Mouse (Mus musculus): ENCODE data around the gene Usp32. TPM values are rescaled to one million over a fixed set of nuclear protein-coding genes. Genes with fewer than 3 reads are reported as not detected.

The Usp32 gene
- total and polyA plus RNA-seq, 3 experiments, result 9.9 to 163 (median 24.9) TPM

DNA sequence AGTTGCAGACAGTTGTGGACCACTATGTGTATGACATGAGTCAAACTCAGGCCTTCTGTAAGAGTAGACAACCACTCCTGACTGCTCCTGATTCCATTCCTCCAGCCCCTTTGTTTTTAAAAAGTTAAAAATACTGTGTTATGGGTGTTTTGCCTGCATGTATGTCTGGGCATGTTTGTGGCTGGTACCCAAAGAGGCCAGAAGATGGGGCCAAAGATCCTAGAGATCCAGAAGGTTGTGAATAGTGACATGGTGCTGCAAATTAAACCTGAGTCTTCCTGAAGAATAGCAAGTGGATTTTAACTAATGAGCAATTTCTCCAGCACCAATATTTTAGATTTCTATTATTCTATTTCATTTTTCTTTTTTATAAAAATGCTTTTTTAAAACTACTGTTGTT is 126.8 kb downstream of the Usp32 start:
- Histone ChIP-seq H3K4me3 (ENCODE audit: low read depth, low read length) (no peak overlapping the region), H3K27me3 (ENCODE audit: insufficient read depth, low read length) (no peaks in the 10 kb centered on the region), H3K4me1 (ENCODE audit: insufficient read depth, low read depth, low read length) (no peaks in the 10 kb centered on the region), H3K9me3 (replicated peaks) (no peaks in the 10 kb centered on the region), H3K36me3 (replicated peaks) (peaks cover 45% of the 10 kb centered on the region)
- DNase-seq (ENCODE audit: low spot score) (no peak), ATAC-seq (ENCODE audit: extremely low read depth, insufficient number of reproducible peaks, low FRiP score, poor library complexity, severe bottlenecking) (no peak)
- TF ChIP-seq GATA1 (IDR thresholded peaks at IDR 0.05; ENCODE audit: borderline replicate concordance, low read length), result no peak
- TF ChIP-seq POLR2AphosphoS5 (IDR thresholded peaks at IDR 0.05; ENCODE audit: insufficient replicate concordance, low read depth, low read length), result no peak
- no peak for TF ChIP-seq CTCF (IDR thresholded peaks at IDR 0.05; ENCODE audit: low read depth, low read length)
- no peak for TF ChIP-seq TAL1 (conservative IDR thresholded peaks at IDR 0.05; ENCODE audit: low read depth, low read length)
- TF ChIP-seq GATA2 (IDR thresholded peaks at IDR 0.05; ENCODE audit: borderline replicate concordance, low read depth, low read length), result no peak

DNA sequence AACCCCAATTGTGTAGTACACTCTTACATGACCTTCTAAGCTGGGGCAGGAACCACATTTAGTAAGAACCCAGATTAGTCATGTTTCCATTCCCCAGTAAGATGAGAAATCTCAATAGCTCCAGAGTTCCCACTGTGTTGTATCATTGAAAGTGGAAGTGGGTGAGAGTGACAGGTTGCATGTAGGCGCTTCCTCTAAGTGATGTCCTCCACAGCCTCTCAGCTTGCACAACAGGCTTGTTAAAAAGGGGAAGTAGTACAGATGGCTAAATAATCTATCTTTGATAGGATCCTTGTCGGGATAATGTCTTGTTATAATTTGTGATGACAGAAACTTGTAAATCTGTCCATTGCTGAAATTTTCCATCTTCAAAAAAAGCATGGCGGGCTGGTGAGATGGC is 136.4 kb downstream of the Usp32 start:
- DNase-seq (ENCODE audit: low spot score) (peak; percentile 13), ATAC-seq (ENCODE audit: extremely low read depth, insufficient number of reproducible peaks, low FRiP score, poor library complexity, severe bottlenecking) (no peak)
- Histone ChIP-seq H3K4me3 (ENCODE audit: low read depth, low read length) (no peak overlapping the region), H3K9me3 (replicated peaks) (no peaks in the 10 kb centered on the region), H3K36me3 (replicated peaks) (peaks cover 49% of the 10 kb centered on the region), H3K4me1 (ENCODE audit: insufficient read depth, low read depth, low read length) (peaks cover 7% of the 10 kb centered on the region), H3K27me3 (ENCODE audit: insufficient read depth, low read length) (no peaks in the 10 kb centered on the region)
- TF ChIP-seq GATA2 (IDR thresholded peaks at IDR 0.05; ENCODE audit: borderline replicate concordance, low read depth, low read length), result no peak
- no peak for TF ChIP-seq GATA1 (IDR thresholded peaks at IDR 0.05; ENCODE audit: borderline replicate concordance, low read length)
- TF ChIP-seq POLR2AphosphoS5 (IDR thresholded peaks at IDR 0.05; ENCODE audit: insufficient replicate concordance, low read depth, low read length), result no peak

GRCm38 (mm10) chr11:84995241-84995640 is 144.7 kb downstream of the Usp32 start:
- no peaks in the 10 kb centered on the region for H3K9me3 ChIP-seq (replicated peaks)
- no peak overlapping the region for H3K4me3 ChIP-seq (ENCODE audit: low read depth, low read length)
- TF ChIP-seq GATA1 (IDR thresholded peaks at IDR 0.05; ENCODE audit: borderline replicate concordance, low read length) (no peak), CTCF (IDR thresholded peaks at IDR 0.05; ENCODE audit: low read depth, low read length) (no peak), GATA2 (IDR thresholded peaks at IDR 0.05; ENCODE audit: borderline replicate concordance, low read depth, low read length) (no peak), POLR2AphosphoS5 (IDR thresholded peaks at IDR 0.05; ENCODE audit: insufficient replicate concordance, low read depth, low read length) (no peak), TAL1 (conservative IDR thresholded peaks at IDR 0.05; ENCODE audit: low read depth, low read length) (no peak)
- no peaks in the 10 kb centered on the region for H3K4me1 ChIP-seq (ENCODE audit: insufficient read depth, low read depth, low read length)
- no peak for DNase-seq (ENCODE audit: low spot score)
- peaks cover 45% of the 10 kb centered on the region for H3K36me3 ChIP-seq (replicated peaks)
- no peaks in the 10 kb centered on the region for H3K27me3 ChIP-seq (ENCODE audit: insufficient read depth, low read length)
- ATAC-seq (ENCODE audit: extremely low read depth, insufficient number of reproducible peaks, low FRiP score, poor library complexity, severe bottlenecking), result no peak

DNA sequence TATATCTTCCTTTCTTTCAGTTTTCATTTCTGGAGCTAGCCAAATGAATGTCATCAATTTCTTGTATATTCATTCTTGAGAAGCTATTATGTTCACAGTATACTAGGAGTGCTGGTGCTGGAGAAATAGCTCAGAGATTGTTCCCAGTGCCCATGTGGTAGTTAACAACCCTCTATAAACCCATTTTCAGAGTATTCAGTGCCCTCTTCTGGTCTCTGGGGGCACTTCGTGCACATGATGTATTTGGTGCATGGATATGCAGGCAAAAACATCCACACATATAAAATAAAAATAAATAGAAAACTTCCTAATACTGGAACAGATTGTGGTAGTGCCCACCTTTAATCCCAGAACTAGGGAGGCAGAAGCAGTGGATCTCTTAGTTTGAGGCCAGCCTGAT is 147.0 kb downstream of the Usp32 start:
- ATAC-seq (ENCODE audit: extremely low read depth, insufficient number of reproducible peaks, low FRiP score, poor library complexity, severe bottlenecking) (no peak), DNase-seq (ENCODE audit: low spot score) (no peak)
- Histone ChIP-seq H3K4me1 (ENCODE audit: insufficient read depth, low read depth, low read length) (no peaks in the 10 kb centered on the region), H3K27me3 (ENCODE audit: insufficient read depth, low read length) (no peaks in the 10 kb centered on the region), H3K36me3 (replicated peaks) (peaks cover 51% of the 10 kb centered on the region), H3K9me3 (replicated peaks) (no peaks in the 10 kb centered on the region), H3K4me3 (ENCODE audit: low read depth, low read length) (no peak overlapping the region)
- TF ChIP-seq GATA2 (IDR thresholded peaks at IDR 0.05; ENCODE audit: borderline replicate concordance, low read depth, low read length) (no peak), CTCF (IDR thresholded peaks at IDR 0.05; ENCODE audit: low read depth, low read length) (no peak), POLR2AphosphoS5 (IDR thresholded peaks at IDR 0.05; ENCODE audit: insufficient replicate concordance, low read depth, low read length) (no peak), GATA1 (IDR thresholded peaks at IDR 0.05; ENCODE audit: borderline replicate concordance, low read length) (no peak), TAL1 (conservative IDR thresholded peaks at IDR 0.05; ENCODE audit: low read depth, low read length) (no peak)

DNA sequence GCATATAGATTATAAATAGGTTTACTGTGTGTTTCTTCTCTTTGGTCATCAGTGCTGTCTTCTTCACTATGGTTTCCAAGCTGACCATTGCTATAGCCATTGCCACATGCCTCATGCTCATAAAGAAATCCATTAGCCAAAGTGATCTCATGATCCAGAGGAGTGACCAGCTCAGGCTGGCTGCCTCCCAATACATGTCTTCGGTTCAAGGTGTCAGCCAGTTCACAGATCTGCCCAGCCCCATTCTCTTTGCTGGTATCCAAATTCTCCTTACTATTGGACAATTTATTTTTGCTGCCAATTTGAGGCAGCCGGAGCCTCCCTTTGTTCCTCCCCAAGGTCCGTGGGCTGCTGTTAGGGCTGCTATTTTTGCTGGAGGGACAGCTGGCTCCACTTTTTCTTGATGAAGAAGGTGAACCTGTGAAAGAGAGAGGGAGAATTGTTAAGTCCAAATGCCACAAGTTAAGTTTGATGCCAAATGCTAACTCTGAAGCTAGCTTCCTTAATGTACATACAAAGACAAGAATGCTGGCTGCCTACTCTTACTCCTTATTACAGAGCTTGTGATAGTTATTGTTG is 151.5 kb downstream of the Usp32 start:
- DNase-seq (ENCODE audit: low spot score) (no peak), ATAC-seq (ENCODE audit: extremely low read depth, insufficient number of reproducible peaks, low FRiP score, poor library complexity, severe bottlenecking) (no peak)
- TF ChIP-seq GATA2 (IDR thresholded peaks at IDR 0.05; ENCODE audit: borderline replicate concordance, low read depth, low read length), result no peak
- TF ChIP-seq POLR2AphosphoS5 (IDR thresholded peaks at IDR 0.05; ENCODE audit: insufficient replicate concordance, low read depth, low read length), result no peak
- no peak for TF ChIP-seq CTCF (IDR thresholded peaks at IDR 0.05; ENCODE audit: low read depth, low read length)
- no peak for TF ChIP-seq GATA1 (IDR thresholded peaks at IDR 0.05; ENCODE audit: borderline replicate concordance, low read length)
- TF ChIP-seq TAL1 (conservative IDR thresholded peaks at IDR 0.05; ENCODE audit: low read depth, low read length), result no peak
- H3K36me3 ChIP-seq (replicated peaks), result peaks cover 44% of the 10 kb centered on the region
- no peaks in the 10 kb centered on the region for H3K9me3 ChIP-seq (replicated peaks)
- H3K4me1 ChIP-seq (ENCODE audit: insufficient read depth, low read depth, low read length), result no peaks in the 10 kb centered on the region
- H3K27me3 ChIP-seq (ENCODE audit: insufficient read depth, low read length), result no peaks in the 10 kb centered on the region
- no peak overlapping the region for H3K4me3 ChIP-seq (ENCODE audit: low read depth, low read length)

GRCm38 (mm10) chr11:84985421-84985820 is 154.5 kb downstream of the Usp32 start:
- DNase-seq (ENCODE audit: low spot score) (no peak), ATAC-seq (ENCODE audit: extremely low read depth, insufficient number of reproducible peaks, low FRiP score, poor library complexity, severe bottlenecking) (no peak)
- no peaks in the 10 kb centered on the region for H3K9me3 ChIP-seq (replicated peaks)
- no peaks in the 10 kb centered on the region for H3K4me1 ChIP-seq (ENCODE audit: insufficient read depth, low read depth, low read length)
- no peak overlapping the region for H3K4me3 ChIP-seq (ENCODE audit: low read depth, low read length)
- H3K27me3 ChIP-seq (ENCODE audit: insufficient read depth, low read length), result no peaks in the 10 kb centered on the region
- no peak for TF ChIP-seq GATA2 (IDR thresholded peaks at IDR 0.05; ENCODE audit: borderline replicate concordance, low read depth, low read length)
- TF ChIP-seq CTCF (IDR thresholded peaks at IDR 0.05; ENCODE audit: low read depth, low read length), result no peak
- no peak for TF ChIP-seq GATA1 (IDR thresholded peaks at IDR 0.05; ENCODE audit: borderline replicate concordance, low read length)
- TF ChIP-seq TAL1 (conservative IDR thresholded peaks at IDR 0.05; ENCODE audit: low read depth, low read length), result no peak
- no peak for TF ChIP-seq POLR2AphosphoS5 (IDR thresholded peaks at IDR 0.05; ENCODE audit: insufficient replicate concordance, low read depth, low read length)
- peaks cover 33% of the 10 kb centered on the region for H3K36me3 ChIP-seq (replicated peaks)
